Mouse (Mus musculus) heart, postnatal 10 days (tissue): ENCODE results near the gene Per1. TPM values are rescaled to one million over a fixed set of nuclear protein-coding genes. Genes with fewer than 3 reads are reported as not detected.
A peak's percentile ranks its signal among the peaks of the same experiment; 100 is the strongest.

Experiments
- DNase-seq, 2 experiments: peaks; one replicate each; pipeline ENCODE4 v3.0.0; 2021
- intact Hi-C: fragments of 180-260 bp; cut with DNase I; formaldehyde crosslinking; loops from one replicate; pipeline ENCODE4 v1.15.1; 2025
- total RNA-seq, 2 experiments: library from RNA; stranded (reverse); gene quantifications; 2 replicates each; pipeline ENCODE4 v1.2.3; 2021

Gene Per1
- total RNA-seq, 2 experiments from 2014 or later = 61.4 to 101 TPM

DNA sequence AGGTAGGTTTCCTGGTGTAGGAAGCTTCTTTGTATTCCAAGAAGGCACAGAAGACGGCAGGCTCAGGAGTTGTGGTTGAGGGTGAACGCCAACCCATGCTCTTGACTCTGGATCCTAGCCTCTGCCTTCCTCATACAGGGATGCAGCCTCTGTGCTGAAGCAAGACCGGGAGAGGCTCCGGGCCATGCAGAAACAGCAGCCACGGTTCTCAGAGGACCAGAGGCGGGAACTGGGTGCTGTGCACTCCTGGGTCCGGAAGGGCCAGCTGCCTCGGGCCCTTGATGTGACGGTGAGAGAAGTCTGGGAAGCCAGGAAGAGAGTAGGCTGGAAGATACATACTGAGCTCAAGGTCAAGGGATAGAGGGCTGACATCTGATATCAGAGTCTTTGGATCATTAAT, 13.2 kb downstream of the Per1 start:
- intact Hi-C loops = no loop called here

DNA sequence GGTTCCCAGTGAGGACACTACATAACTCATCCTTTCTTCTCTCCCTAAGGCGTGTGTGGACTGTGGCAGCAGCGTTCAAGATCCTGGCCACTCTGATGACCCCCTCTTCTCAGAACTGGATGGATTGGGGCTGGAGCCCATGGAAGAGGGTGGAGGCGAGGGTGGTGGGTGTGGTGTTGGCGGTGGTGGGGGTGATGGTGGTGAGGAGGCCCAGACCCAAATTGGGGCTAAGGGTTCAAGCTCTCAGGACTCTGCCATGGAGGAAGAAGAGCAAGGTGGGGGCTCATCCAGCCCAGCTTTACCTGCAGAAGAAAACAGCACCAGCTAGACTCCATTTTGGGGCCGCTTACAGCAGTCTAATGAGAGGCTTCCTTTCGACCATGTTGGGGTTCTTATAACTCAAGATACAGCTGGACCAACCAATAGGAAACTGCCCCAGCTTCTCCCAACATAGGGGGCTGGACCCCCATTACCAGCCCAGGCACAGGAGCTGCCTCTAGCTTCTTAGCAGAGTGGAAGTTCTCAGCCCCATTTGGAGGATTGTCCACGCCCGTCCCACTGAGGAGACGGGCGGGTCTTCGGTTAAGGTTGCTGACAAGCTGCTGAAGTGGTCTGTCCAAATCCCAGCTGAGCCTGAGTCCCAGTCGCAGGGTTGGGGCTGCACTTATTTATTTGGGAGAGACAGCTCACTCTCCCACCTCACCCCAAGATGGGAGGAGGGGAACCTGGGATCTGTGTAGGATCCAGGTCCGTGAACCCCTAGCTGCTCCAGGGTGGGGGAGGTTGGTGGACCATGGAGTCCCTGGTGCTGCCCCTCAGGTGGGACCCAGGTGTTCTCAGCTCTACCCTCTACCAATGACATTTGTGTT, 14.2 kb downstream of the Per1 start:
- intact Hi-C loops = no loop called here
- no peak for DNase-seq

More for the DNA sequence above, 13.2 kb downstream of the Per1 start:
- no peak for DNase-seq

DNA sequence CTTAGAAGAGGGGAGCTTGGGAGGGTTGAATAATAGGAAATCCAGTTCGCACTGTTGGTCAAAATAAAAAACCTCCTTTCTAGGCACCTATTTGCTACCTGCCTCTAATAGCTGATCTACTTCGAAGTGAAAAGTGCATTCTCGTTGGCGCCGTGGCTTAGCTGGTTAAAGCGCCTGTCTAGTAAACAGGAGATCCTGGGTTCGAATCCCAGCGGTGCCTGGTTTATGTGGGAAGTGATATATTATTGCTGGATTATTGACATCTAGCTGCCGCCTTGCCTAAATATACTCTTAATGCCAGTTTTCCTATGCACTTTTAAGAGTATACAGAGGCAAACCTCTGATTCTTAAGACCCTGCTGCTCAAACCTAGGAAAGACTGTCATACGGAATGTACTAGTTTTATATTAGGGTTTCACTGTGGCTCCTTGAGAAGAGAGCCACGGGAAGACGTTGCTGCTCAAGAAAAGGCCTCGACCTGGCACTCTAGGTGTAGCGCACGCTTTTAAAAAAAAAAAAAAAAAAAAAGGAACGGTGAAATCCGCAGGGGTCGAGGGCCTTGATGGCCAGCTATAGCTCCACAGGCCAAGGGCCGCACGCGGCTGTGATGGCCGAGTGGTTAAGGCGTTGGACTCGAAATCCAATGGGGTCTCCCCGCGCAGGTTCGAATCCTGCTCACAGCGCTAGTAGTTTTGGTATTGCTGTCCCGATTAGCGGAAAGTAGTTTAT, 15.5 kb downstream of the Per1 start:
- intact Hi-C loops = no loop called here
- DNase-seq = peak; percentile 96 to 98

DNA sequence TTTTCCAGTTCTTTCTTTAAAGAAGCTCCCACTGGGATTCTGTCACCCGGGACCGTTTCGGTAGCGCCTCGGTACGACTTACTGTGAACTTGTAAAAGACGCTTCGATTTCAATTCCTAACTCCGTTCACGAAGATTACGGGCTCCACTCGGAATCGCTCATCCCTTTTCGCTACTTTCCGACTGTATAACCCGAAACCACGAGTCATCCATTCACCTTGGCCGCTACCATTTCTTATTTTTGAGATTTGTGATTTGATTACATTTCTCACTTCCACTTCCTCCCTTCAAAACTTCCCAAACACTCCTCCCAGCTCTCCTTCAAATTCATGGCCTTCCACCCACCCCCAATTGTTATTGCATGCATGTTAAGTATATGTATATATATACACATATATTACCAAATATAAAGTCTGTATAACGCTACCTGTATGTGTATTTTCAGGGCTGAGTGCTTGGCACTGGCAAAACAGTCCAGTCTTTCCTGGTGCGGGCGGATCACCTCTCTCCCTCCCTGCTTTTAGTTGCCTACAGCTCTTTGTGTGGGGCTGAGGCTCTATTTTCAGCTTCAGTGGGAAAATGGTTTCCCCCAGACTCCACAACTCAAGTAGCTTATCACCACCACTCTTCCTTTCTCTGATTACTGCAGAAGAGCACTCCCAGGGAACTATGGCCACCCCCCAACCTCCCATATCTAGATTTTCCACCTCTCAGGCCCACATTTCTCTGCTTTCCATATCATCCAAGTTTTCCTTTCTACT, 16.2 kb downstream of the Per1 start:
- DNase-seq = no peak
- intact Hi-C loops = no loop called here

DNA sequence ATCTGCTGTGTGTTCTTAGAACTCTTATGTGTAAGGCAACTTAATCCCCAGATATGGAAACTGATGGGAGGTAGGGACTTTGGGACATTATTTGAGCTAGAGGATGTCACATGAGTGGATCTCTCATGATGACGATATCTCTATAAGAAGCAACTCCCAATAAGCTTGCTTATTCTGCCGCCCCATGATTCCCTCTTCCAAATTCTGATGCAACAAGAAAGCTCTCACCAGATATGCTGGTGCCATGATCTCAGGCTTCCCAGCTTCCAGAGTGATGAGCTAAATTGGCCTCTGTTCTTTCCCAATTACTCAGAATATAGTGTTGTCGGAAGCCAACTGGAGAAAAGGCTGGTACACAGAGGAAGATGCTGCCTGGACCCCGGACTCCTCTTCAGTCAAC, 16.8 kb downstream of the Per1 start:
- no peak for DNase-seq
- intact Hi-C loops = no loop called here

DNA sequence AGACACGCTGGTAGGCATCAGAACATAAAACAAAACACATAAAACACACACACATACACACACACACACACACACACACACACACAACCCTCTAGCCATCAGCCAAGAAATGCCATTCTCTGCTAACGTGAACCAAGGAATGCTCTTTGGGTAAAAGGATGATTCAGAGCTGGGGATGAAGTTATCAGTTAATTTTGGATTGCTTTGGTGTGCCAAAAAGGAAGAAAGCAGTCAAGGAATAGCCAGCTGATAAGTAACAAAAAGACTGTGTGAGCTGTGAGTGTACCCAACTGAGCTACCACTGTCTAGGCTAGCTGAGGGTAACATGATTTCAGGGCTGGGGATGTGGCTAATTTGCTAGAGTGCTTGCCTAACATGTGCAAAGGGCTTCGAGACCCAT, 19.0 kb downstream of the Per1 start:
- no peak for DNase-seq
- intact Hi-C loops = loop anchor here (2.0 kb wide), 1 partner anchor 13 kb away; no protein-coding TSS in a partner anchor

DNA sequence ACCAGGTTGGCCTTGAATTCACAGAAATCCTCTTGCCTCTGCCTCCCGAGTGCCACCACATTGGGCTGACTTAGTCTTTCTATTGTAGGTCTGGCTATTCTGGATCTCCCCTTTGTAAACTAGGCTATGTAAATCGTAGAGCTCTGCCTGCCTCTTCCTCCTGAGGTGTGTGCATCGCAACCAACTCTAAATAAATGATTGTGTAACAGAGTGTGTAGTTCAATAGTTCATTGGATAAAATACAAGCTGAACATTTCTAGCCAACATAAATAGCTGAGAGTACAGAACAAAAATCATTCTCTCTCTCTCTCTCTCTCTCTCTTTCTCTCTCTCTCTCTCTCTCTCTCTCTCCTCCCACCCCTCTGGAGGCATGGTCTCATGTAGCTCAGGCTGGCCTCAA, 19.6 kb downstream of the Per1 start:
- intact Hi-C loops = loop anchor here (2.0 kb wide), 1 partner anchor 14 kb away; no protein-coding TSS in a partner anchor
- no peak for DNase-seq

DNA sequence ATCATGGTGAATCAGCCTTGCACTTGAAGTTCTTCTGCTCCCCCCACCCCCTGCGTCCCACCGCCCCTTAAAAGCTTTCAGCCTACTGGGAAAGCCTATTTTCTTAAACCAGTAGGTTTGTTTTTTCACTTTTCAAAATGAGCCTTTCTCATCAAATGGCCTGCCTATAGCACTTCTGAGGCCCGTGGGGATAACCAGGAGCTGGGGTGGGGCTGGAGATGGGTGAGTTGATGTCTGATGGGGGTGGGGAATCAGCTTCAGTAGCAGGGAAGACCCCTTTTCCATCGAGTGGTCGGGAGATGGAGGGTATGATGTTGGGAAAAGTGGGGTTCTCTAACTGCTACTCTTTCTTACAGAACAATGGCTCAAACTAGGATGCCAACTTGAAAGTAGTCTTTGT, 21.8 kb downstream of the Per1 start:
- DNase-seq = no peak
- intact Hi-C loops = no loop called here

DNA sequence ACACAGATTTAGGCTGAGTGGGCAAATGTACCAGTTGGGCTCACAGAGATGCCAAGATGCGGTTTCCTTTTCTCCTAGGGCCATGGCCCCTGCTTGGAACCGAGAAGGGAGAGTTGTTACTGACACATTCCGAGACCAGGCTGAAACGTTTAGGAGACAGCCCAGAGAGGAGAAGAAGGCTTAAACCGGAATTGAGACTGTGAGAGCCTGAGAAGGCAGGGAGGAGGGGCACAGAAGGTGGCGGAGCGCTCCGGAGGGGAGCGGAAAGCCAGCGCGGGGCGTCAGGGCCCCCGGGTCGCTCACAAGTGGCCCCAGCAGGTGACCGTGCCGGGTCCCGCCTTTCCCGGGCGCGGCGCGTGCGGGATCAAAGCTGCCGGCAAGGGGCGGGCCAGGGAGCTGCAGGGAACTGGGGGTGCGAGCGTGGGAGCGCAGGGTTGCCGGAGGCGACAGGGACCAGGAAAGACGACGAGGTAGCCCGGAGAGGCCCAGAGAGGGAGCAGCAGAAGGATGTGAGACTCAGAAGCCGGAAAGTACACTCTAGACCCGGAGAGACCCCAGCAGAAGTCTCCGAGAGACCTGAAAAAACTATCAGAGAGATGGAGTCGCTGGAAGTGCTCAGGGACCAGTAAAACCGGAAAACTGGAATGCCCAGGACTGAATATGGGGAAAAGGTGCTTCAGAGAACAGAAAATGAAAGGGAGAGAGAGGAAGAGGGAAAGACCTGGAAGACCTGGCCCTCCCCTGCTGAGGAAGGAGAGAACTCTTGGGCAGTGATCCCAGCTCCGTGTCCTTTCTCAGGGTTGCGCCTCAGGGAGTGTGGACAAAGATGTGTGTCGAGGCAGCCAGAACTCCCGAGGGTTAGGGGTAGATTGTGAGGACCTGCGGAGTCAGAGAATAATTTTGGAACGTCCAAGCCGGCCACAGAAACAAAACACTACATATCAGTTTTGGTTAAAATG, 23.0 kb downstream of the Per1 start:
- peak; percentile 76 to 79 for DNase-seq
- intact Hi-C loops = no loop called here

DNA sequence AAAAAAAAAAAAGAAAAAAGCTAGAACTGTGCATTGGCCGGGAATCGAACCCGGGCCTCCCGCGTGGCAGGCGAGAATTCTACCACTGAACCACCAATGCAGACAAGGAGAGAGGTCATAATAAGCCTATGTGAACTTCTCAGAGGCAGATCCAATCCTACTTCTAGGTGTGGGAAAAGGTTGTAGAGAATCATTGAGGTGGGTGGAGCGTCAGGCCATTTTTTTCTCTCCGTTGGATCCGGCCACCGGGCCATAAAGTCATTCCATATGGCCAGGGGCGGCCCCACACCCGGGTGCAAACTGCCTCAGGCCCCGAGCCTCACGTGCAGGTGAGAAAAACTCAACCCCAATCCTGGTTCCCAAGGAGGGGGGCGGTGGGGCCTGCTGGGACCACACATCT, 23.7 kb downstream of the Per1 start:
- DNase-seq = peak; percentile 92 to 95
- intact Hi-C loops = no loop called here

DNA sequence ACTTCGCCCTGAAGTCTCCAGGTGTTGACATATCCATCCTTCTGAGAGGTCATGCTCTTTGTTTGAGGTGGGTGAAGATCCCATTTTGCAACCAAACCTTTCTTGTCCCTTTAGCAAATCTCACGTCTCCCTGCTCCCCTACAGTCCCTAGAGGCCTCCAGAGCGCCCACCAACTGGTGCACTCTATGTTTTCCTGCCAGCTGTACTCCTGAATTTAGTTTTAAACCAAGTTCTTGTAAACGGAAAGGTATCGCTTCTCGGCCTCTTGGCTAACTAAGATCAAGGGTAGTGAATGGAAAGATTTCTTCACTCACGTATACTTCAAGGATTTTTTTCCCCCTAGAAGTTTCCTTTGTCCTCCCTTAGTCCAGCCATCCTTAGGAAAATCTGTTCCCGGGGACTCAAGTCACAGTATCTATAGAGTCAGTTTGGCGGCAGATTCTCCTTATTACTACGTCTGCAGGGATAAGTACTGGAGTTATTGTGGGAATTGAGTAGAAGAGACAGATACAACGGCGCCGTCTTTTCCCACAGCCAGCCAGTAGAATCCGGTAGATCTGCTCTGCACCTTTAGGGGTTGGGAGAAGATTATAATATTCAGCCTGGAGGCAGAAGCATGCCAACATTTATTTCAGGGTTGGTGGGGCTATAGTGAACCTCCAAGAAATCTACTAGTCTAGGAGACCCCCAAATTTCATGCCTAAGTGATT, 24.6 kb downstream of the Per1 start:
- DNase-seq = no peak
- intact Hi-C loops = no loop called here

DNA sequence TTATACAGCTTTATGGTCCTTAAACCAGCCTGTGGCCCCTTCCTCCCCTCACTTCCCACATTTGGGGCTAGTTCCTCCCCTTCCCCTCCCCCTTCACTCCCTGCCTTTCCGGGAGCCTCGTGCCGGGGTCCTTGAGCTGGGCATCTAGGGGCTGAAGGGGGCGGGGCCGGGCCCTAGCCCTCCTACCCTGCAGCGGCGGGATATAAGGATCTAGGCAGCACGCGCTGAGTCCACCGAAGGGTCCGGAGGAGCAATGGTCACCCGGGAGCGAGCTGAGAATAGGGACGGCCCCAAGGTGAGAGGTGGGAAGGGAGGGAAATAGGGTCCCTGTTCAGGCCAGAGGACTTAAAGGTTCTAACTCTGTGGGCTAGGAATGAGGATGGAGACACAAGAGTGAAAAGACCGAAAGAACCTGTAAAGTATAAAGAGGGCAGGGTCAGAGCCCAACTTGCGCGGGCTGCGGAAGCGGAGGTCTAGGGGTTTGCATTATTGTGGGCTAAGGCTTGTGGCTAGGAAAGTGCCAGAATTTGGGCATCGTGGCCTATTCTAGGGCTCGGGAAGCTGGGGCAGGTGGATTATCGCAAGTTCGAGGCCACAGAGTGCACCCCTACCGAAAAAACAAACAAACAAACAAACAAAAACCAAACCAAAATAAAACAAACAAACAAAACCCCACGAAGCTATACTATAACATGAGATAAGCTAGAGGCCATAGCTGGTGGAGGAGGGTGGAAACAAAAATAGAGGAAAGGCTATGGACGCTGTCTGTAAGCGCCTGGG, 25.4 kb downstream of the Per1 start, which contains the start of gene Hes7:
TSS of gene Hes7 (plus strand) at position 184 of the 780 bp plus-strand sequence.
- DNase-seq = no peak
- intact Hi-C loops = no loop called here

DNA sequence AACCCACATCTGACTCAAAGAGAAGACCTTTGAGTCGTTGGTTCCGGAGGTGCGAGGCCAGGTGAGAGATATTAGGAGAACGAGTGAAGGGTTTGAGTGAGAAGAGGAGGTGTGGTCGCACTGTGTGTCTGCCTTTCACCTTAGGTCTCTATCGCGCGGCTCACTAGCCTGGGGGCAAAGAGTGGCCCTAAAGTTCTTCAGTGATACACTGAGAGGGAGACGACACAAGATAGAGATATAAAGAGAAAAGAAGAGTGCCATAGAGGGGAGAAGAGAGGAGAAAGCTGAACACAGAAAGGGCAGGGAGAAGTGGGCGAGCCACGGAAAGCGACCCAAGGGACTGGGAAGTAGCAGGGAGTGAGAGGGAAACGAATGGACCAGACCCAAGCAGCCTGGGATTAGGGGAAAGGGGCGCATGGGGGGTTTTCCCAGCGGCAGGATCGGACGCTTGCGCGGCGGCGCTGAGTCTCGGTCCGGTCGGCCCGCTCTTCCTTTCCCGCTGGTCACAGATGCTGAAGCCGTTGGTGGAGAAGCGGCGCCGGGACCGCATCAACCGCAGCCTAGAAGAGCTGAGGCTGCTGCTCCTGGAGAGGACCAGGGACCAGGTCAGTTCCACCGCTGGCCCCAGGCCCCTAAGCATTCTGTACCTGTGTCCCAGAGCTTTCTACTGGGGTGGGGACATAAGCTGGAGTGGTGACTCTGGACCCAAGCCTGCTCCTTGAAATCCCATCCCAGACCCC, 26.2 kb downstream of the Per1 start:
- DNase-seq = peak; percentile 57 to 58
- intact Hi-C loops = no loop called here

DNA sequence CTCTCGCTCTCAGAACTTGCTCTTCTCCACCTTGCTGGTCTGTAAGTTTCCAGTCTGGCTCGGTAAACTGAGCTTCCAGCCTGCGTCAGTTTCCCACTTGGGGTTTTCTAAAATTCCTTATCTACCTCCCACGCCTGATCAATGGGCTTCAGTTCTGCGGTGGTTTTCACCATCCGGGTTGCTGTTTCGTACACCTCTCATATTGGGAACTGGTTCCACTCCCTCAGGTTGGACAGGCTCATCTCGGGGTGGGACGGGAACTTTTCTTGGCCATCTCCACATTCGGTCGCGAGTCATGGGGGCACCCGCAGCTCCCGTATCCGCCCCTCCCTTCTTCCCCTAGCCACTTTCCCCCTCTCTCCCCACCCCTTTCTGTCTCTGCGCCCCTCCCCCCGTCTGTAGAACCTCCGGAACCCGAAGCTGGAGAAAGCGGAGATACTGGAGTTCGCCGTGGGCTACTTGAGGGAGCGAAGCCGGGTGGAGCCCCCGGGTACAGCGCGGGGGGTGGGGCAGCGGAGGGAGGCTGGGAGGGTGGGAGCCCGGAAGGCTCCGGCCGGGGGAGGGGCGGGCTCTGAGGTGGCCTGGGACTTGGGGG, 26.8 kb downstream of the Per1 start:
- no peak for DNase-seq
- intact Hi-C loops = loop anchor here (1.0 to 2.0 kb wide), 2 partner anchors 33 to 55 kb away; partner anchors contain the start of gene Vamp2

DNA sequence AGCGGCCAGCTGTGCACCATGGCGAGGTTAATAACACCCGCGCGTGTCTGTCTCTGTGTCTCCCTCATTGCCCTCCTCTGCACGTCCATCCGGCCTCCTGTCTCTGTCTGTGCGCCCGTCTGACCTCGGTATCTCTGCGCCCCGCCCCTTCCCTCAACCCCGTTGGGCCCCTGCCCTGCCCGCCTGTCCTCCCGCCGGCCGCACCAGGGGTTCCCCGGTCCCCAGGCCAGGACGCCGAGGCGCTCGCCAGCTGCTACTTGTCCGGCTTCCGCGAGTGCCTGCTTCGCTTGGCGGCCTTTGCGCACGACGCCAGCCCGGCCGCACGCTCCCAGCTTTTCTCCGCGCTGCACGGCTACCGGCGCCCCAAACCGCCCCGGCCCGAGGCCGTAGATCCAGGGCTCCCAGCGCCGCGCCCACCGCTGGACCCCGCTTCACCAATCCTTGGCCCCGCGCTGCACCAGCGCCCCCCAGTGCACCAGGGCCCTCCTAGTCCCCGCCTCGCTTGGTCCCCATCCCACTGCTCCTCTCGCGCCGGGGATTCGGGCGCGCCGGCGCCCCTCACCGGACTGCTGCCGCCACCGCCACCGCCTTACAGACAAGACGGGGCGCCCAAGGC, 27.4 kb downstream of the Per1 start, which contains the start of gene 9130213A22Rik:
TSS of gene 9130213A22Rik (minus strand) at position 254 of the 616 bp plus-strand sequence.
- DNase-seq = peak; percentile 93 to 94
- intact Hi-C loops = loop anchor here (1.0 to 2.0 kb wide), 2 partner anchors 34 to 55 kb away; partner anchors contain the start of gene Vamp2

DNA sequence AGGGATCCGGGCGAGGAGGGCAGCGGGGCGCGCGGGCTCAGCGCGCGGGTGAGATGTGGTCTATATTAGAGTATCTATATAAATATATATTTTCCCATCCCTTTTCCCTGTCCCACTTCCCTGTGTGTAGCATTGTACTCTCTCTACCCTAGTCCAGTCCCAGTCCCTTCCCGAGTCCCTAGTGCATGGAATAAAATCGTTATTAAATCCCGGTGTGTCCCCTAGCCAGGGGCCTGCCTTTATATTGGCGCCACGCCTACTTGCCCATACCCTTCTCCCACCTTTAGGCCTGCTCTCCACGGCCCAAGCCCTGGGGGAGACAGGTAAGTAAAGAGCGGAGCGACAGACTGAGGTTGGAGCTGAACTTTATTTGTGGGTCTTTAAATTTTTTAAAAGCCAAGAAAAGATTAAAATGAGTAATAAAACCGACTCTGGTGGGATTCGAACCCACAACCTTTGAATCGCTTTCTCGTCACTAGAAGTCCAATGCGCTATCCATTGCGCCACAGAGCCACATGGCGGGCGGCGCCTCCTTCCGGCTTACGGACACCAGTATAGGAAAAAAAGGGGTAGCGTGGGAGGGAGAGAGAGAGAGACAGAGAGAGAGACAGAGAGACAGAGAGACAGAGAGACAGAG, 28.2 kb downstream of the Per1 start:
- peak; percentile 93 to 95 for DNase-seq
- intact Hi-C loops = loop anchor here (2.0 kb wide), 1 partner anchor 34 kb away; the partner anchor contains the start of gene Vamp2
